Mouse (Mus musculus): ENCODE data around the gene Emid1.

GRCm38 (mm10) chr11:5140619-5141018, 11.4 kb downstream of the Emid1 start:
- TF ChIP-seq CTCF (IDR thresholded peaks at IDR 0.05; ENCODE audit: extremely low read depth, insufficient read length, insufficient replicate concordance, low read depth, low read length) (no peak), POLR2A (IDR thresholded peaks at IDR 0.05; ENCODE audit: low read depth, low read length) (no peak)

Measured in small intestine, adult 2 months (tissue).